Mouse (Mus musculus) monocyte, adult 2 months (primary cell): ENCODE results near the gene Zcchc3.

ENCODE experiments used
- DNase-seq, 2 experiments: peaks; one replicate each; pipeline ENCODE4 v3.0.0; 2022; ENCODE audit warnings: low spot score in 2 of 2, low read depth in 1 of 2

The Zcchc3 gene

GRCm38 (mm10) chr2:152363245-152364147 is 51.3 kb downstream of the Zcchc3 start:
- peak; percentile 10 to 37 for DNase-seq
